Mouse (Mus musculus) midbrain, embryonic 14.5 days (tissue): ENCODE results near the gene Dusp6. TPM values are rescaled to one million over a fixed set of nuclear protein-coding genes. Genes with fewer than 3 reads are reported as not detected.

Experiments used
- ATAC-seq: fragments of 200-750 bp; cut with Nextera tagmentation; 2 replicates; pipeline ENCODE4 v1.8.0; 2017; ENCODE audit warnings: moderate number of reproducible peaks, moderate library complexity; ENCODE audit not compliant: low FRiP score, low TSS enrichment
- DNase-seq: peaks from one replicate; pipeline ENCODE4 v3.0.0-alpha.2; 2015
- H3K27ac ChIP-seq: fragments of 300-500 bp; sonication (generic); replicated peaks from 2 replicates; pipeline ENCODE4 v1.5.1; 2014; ENCODE audit warnings: mild to moderate bottlenecking, low read depth, low read length, moderate library complexity
- H3K27me3 ChIP-seq: fragments of 300-500 bp; sonication (generic); 2 replicates; pipeline ENCODE4 v1.6.1; 2014; ENCODE audit warnings: low read length, control low read depth, mixed read lengths; ENCODE audit not compliant: control insufficient read depth, insufficient read depth
- H3K36me3 ChIP-seq: fragments of 300-500 bp; sonication (generic); 2 replicates; pipeline ENCODE4 v1.6.1; 2014; ENCODE audit warnings: low read length, control low read depth; ENCODE audit not compliant: control insufficient read depth, insufficient read depth
- H3K4me1 ChIP-seq: fragments of 300-500 bp; sonication (generic); 2 replicates; pipeline ENCODE4 v1.6.1; 2014; ENCODE audit warnings: mild to moderate bottlenecking, antibody characterized with exemption, low read length, control low read depth; ENCODE audit not compliant: control insufficient read depth, insufficient read depth
- H3K4me2 ChIP-seq: fragments of 300-500 bp; sonication (generic); 2 replicates; pipeline ENCODE4 v1.6.1; 2014; ENCODE audit warnings: mild to moderate bottlenecking, low read length, moderate library complexity
- H3K4me3 ChIP-seq: fragments of 300-500 bp; sonication (generic); replicated peaks from 2 replicates; pipeline ENCODE4 v1.5.1; 2014; ENCODE audit warnings: low read depth, low read length
- H3K9ac ChIP-seq: fragments of 300-500 bp; sonication (generic); replicated peaks from 2 replicates; pipeline ENCODE4 v1.6.1; 2014; ENCODE audit warnings: mild to moderate bottlenecking, low read length, moderate library complexity
- H3K9me3 ChIP-seq: fragments of 300-500 bp; sonication (generic); 2 replicates; pipeline ENCODE4 v1.6.1; 2016; ENCODE audit warnings: low read length, control low read depth, mixed read lengths; ENCODE audit not compliant: control insufficient read depth
- WGBS: fragments of 180-500 bp; shearing (Covaris S2); extraction: QIAGEN DNeasy Blood & Tissue Kit; methylation state at CpG from one replicate; pipeline ENCODE4 v1.1.7; 2014; 5-methylcytosine and 5-hydroxymethylcytosine counted together
- polyA plus RNA-seq: library from polyadenylated mRNA; unstranded; fragments of >200 nt; fragmentation: Nextera tagmentation; extraction: Ambion mirVana; gene quantifications from 2 replicates; pipeline ENCODE4 v1.2.1, GENCODE M21; 2014

The Dusp6 gene
- polyA plus RNA-seq, 1 experiment from 2014 or later: 25.4 TPM

- DNase-seq (peak; percentile 16), ATAC-seq (no peak)
- no peak overlapping the region for H3K9ac ChIP-seq
- H3K36me3 ChIP-seq: no peaks in the 10 kb centered on the region
- no peak overlapping the region for H3K27ac ChIP-seq
- no peaks in the 10 kb centered on the region for H3K4me1 ChIP-seq
- no peaks in the 10 kb centered on the region for H3K9me3 ChIP-seq
- H3K4me3 ChIP-seq: no peak overlapping the region
- no peaks in the 10 kb centered on the region for H3K27me3 ChIP-seq
- no peak overlapping the region for H3K4me2 ChIP-seq
- WGBS: 81% methylated on average over 7 of the region's 7 CpGs
Measured at GRCm38 (mm10) chr10:99314366-99314765, 51.3 kb downstream of the Dusp6 start.

- ATAC-seq (no peak), DNase-seq (no peak)
- Histone ChIP-seq H3K4me3 (no peak overlapping the region), H3K9ac (no peak overlapping the region), H3K36me3 (no peaks in the 10 kb centered on the region), H3K27me3 (no peaks in the 10 kb centered on the region), H3K27ac (no peak overlapping the region), H3K4me2 (no peak overlapping the region), H3K9me3 (no peaks in the 10 kb centered on the region), H3K4me1 (no peaks in the 10 kb centered on the region)
Measured at GRCm38 (mm10) chr10:99317057-99317456, 54.0 kb downstream of the Dusp6 start.

Other genes starting within 250 kb of the Dusp6 start
- 10.0 and 14.9 TPM in 2 replicates for gene Poc1b, start 156.2 kb upstream of the Dusp6 start, polyA plus RNA-seq
- gene Galnt4, start 155.1 kb upstream of the Dusp6 start, polyA plus RNA-seq: 2.3 and 3.7 TPM in 2 replicates
- gene Phxr2, start 136.9 kb upstream of the Dusp6 start, polyA plus RNA-seq: 0.30 TPM in 1 of 2 replicates, not detected in the other